Mouse (Mus musculus) heart, postnatal 10 days (tissue): ENCODE results near the gene Camta1. TPM values are rescaled to one million over a fixed set of nuclear protein-coding genes. Genes with fewer than 3 reads are reported as not detected.
"Not testable (repeated sequence)": the region's sequence is repeated elsewhere in the genome, so short reads cannot be mapped to it uniquely, and the experiment has no call there.

Experiments
- DNase-seq, 2 experiments: peaks; one replicate each; pipeline ENCODE4 v3.0.0; 2021
- intact Hi-C: fragments of 180-260 bp; cut with DNase I; formaldehyde crosslinking; loops from one replicate; pipeline ENCODE4 v1.15.1; 2025
- total RNA-seq, 2 experiments: library from RNA; stranded (reverse); gene quantifications; 2 replicates each; pipeline ENCODE4 v1.2.3; 2021

Camta1 gene
- total RNA-seq, 2 experiments from 2014 or later = 180 to 183 TPM

DNA sequence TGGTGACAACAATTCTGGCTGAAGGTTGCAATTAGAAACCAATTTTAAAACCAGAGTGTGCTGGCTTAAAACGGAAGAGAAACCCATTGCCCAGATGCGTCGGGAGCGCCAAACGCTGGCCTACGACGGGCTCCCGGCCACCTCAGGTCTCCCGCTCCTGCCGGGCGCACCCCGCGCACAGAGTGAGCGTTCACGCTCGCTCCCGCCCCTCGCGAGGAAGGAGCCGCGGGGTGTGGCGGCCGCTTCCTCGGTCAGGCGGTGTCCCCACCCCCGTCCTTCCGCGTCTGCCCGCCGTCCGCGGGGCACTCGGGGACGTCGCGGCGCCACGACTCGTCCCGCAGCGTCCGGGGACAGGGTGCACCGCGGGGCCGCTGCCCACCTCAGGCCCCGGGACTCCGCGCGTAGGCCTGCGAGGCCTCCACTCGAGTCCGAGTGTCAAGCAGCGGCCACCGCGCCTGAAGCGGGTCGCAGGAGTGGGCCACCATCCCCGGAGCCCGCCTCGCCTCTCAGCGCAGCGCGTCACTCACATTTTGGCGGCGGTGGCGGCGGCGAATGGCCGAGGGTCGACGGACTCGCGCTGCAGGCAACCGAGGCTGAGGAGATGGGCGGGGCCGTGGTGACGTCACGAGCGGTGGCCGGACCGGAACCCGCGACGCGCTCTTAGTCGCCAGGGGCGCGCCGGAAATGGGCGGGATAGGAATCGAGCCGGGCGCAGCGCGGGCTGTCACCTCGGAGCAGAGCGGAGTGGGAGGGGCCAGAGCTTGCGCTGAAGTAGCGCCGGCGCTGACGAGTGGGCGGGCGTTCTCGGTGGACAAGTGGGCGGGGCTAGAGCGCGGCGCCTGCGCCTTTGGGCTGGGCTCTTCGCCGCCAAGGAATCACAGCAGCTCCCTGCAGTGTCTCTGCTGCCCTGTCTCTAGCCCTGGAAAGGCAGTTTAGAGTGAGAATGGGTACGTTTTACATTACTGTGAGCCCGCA is 804.0 kb downstream of the Camta1 start, which contains the start of gene Vamp3:
Gene Vamp3 (minus strand): TSS at position 617 of the 975 bp plus-strand sequence.
- DNase-seq = peak; percentile 99
- intact Hi-C loops = no loop called here

DNA sequence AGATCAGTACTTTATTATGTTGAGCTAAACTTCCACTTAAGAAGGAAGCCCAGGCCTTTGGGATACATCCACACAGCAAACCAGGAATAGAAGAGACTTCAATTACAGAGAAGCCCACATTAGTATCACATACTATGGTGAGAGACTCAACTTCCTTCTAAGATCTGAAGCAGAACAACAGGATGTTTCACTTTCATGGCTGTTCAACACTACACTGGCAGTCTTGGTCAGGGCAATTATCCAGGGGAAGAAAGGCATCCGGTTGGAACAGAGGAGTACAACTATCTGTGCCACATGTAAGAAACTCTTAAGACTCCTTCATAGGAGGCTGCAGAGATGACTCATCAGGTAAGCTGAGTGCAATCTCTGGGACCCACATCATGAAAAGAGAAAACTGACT is 810.5 kb downstream of the Camta1 start:
- intact Hi-C loops = no loop called here

DNA sequence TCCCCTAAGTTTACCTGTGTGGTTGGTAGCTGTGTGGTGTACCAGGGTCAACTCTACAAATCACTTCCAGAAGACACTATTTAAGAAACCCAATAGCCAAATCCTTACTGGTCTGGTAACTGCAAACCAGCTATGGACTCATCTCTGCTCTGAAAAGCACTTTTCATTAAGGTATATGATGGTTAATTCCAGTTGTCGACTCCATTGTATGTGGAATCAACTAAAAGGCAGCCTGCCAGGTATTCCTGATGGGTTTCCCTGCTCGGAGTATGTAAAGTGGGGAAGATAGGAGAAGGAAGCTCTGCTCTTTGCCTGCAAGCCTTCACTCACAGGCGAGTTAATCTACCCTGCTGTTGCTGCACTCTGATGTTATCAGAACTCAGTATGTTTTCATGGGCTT is 815.2 kb downstream of the Camta1 start:
- DNase-seq = no peak
- intact Hi-C loops = no loop called here

More for the DNA sequence above, 810.5 kb downstream of the Camta1 start:
- no peak for DNase-seq

DNA sequence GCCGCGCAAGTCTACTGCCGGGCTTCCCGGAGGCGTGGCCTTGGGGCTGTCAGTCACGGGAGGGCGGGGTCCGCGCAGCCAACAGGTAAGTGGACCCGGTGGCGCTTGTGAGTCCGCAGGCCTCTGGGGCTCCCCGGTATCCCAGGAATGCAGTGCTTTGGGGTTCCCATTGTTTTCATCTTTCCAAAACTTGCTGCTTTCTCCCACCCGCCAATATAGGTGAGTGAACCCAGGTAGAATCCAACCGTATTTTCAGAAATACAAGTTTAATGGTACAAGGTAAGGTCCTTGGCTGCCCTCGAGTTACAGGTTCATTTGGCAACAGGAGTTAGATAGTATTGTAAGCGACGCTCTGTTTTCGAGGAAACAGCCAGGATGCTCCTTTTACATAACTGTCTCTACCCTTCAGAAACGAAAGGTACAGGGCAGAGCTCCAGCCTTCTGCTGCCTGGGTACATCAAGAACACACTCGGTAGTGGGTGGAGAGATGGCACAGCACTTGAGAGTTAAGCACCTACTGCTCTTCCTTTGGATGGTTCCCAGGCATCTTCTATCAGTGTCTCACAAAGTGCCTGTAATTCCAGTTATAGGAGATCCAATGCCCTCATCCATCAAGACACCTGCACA is 816.6 kb downstream of the Camta1 start:
- intact Hi-C loops = no loop called here

DNA sequence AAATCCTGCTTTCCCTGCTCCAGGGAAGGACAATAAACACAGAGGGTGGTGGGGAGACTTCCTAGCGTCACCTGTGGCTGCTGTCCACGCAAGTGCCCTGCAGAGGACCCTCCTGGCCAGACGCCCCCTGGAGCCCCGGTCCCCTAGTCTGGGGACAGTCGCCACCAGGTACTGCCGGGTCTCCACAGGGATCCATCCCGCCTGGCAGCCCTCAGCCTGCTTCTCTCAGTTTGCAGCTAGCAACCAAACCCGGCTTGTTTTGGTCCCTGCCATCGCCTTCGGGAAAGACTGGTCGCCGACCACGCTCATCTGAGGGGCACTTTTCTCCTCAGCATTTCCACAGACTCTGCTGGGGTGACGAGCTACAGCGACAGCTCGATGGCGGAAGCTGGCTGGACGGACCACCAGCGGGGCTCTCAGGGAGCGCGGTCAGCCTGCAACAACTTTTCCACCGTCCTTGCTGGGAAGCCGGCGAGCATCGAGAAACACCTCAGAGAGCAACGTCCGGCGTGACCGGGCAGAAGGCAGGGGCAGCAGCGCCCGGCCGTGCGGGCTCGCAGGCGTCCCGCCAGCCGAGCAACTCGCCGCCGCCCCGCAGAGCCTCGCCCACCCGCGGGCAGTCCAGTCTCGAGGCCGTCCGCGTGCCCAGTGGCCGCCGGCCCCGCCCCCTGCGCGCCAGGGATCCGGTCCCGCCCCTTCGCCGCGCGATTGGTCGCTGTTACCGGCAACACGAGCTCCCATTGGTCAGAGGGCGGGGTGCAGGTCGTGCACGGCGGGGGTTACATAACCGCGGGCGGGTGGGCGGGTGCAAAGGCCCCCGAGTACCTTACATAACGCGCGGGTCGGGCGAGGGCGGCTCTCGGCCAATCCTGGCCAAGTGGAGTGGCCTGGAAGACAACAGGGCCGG is 817.4 kb downstream of the Camta1 start, which contains the start of gene Per3:
Gene Per3 (minus strand): TSS at position 629 of the 907 bp plus-strand sequence.
- intact Hi-C loops = no loop called here
- DNase-seq = peak; percentile 98

More for the DNA sequence above, 816.6 kb downstream of the Camta1 start:
- DNase-seq = no peak

DNA sequence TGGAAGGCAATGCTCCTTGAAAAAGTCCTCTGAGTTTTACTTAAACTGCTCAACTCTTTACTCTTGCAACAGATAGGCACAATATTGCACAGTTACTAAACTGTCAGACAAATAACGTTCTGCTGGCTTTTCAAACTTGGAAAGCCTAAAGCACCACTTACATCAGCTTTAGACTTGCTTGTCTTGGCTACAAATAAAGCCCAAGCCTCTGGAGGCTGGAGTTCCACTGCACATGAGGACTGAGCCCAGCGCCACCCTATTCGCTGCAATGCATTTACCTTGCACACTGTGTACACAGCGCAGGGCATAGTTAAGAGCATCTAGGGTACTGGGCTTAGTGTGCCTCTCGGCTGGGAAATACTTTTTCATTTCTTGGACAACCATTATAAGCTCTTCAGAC is 818.4 kb downstream of the Camta1 start:
- intact Hi-C loops = no loop called here
- DNase-seq = peak; percentile 47 to 54

DNA sequence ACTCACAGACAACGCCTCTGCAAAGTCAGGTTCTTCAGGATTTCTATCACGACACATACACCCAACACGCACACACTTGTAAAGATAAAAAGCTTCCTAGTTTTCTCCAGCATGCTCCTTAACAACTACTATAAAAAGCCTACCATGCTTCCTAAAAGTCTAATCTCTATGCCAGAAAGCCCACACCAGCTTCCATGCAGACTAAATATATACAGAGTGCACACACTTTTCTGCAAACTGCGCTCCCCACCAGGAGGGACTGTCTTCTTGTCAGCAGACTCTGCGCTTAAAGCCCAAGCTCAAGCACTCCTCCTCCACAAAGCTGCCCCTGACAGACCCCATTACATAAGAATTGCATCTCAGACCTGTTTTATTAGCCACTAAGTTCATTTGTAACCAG is 820.2 kb downstream of the Camta1 start:
- intact Hi-C loops = no loop called here

DNA sequence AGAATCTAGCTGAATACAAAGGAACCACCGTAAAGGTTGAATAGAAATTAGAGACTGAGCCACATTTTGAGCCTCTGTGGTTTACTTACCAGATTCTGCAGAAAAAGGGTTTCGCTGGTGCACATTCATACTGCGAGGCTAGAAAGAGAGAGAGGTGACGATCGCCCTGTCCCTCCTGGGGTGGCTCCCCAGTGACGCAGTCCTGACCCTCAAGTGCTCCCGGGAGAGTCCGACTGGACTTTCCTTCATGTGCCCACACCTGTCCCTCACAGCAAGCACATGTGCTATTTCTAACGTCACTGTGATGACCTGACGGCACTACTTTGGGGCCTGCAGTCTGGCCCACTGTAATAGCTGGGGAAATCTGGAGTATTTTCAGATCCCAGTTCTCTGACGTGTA is 823.9 kb downstream of the Camta1 start:
- no peak for DNase-seq
- intact Hi-C loops = no loop called here

More for the DNA sequence above, 820.2 kb downstream of the Camta1 start:
- no peak for DNase-seq

DNA sequence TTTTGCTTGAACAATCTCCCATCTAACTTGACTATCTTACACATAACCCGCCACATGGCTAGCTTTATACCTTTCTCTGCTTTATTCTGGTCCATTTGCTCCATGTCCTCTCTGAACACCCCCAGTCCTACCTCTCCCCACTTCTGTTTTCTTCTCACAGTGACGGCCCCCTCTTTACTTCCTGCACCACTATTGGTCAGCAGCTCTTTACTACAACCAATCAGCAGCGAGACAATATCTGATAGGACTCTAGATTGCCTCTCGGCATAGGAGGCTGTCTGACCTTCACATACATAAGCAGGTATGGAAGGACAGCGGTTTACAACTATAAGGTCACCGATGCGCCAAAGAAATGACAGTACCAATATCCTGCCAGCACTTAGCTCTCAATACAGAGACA is 825.2 kb downstream of the Camta1 start:
- no peak for DNase-seq
- intact Hi-C loops = no loop called here

DNA sequence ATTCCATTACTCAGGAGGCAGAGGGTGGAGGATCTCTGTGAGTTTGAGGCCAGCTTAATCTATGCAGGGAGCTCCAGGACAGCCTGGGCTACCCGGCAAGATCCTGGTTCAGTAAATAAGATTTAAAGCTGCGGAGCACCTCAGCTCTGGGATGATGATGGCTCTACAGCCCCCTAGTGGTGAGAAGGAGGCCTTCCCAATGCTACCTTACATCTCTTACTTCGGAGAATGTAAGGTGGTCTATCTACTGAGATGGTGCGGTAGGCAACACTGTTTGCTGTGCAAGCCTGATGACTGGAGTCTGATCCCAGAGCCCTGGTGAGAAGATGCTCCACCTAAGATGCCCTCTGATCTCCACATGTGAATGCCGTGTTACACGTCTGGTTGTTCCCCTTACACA is 834.7 kb downstream of the Camta1 start:
- peak in 1 of 2 experiments; percentile 40 for DNase-seq
- intact Hi-C loops = loop anchor here (5.0 kb wide), 1 partner anchor 60 kb away; no protein-coding TSS in a partner anchor

DNA sequence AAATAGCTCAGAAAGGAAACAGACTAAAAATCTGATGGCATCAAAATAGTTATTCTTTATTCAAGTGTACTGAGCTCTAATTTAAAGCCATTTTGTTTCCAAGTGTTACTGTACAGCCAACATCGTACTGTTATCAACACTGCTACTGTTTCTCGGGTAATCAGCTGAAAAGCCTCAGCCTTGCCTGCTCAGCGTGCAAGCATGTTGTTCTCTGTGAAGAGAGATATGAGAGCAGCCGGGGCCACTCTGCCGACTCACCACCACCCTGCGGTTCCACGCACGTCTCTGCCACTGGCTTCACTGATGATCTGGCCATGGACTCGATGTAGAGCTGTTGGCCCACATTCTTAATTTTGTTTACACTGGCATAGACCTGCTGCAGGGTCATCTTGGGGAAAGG is 837.5 kb downstream of the Camta1 start:
- intact Hi-C loops = no loop called here
- DNase-seq = no peak

DNA sequence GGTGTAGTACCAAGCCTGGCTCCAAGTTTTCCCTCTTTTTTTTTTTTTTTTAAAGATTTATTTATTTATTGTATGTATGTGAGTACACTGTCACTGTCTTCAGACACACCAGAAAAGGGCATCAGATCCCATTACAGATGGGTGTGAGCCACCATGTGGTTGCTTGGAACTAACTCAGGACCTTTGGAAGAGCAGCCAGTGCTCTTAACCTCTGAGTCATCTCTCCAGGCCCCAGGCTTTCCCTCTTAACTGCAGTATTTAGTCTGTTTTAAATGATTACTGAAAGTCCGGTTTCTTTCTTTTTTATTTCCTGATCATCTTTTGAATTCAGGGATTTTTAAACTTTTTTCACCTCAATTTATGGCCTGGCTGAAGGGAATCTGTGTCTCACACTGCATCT is 844.3 kb downstream of the Camta1 start:
- DNase-seq, intact Hi-C loops: not testable (repeated sequence)

DNA sequence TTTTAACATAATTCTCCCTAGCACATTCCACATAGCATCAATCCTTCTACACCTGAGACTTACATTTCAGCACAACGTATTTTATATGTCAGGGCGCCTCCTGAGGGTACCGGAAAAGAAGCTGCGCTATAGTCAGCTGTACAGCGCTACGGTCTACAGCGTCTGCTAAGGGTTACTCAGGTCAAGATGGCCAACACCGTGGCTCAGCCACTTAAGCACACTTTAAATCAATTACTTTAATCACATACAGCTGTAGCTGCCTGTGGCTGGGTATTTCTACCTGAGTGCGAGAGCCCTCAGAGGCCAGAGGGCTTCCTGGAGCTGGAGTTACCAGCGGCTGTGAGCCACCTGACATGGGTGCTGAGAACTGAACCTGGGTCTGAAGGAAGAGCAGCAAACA is 845.7 kb downstream of the Camta1 start:
- intact Hi-C loops = no loop called here
- no peak for DNase-seq

DNA sequence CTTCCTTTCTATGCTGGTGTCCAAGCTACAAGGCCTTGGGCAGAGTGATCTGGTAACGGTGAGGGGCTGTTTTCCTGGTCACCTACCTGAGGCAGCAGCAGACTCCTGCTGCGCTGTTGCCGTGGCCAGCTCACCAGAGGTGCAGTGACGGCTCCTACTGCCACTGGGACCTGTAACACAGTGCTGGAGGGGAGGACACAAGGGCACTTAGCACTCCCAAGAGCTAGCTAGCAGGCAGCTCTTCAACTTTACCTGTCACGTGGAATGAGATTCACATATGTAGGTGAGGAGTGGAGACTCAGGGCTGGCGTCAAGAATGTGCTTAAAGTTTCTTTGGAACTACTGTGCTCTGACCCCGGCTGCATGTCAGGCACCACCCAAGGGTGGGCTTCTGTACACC is 851.4 kb downstream of the Camta1 start:
- intact Hi-C loops = no loop called here
- DNase-seq = no peak

DNA sequence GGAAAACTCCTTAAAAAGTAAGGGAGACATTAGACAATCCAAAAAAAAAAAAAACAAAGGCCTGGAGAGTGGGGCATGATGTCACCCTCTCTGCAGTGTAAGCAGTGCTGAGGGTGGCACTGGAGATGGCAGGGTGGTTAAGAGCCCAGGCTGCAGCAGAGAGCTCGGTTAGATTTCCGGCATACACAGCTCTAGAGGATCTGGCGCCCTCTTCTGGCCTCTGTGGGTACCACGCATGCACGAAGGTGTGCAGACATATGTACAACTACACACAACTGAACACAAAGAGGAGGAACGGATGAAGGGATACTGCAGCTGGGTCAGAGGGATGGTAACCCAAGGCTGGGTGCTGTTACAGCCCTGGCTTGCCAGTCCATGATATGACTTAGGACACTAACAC is 854.7 kb downstream of the Camta1 start:
- intact Hi-C loops = no loop called here
- peak; percentile 17 to 58 for DNase-seq

DNA sequence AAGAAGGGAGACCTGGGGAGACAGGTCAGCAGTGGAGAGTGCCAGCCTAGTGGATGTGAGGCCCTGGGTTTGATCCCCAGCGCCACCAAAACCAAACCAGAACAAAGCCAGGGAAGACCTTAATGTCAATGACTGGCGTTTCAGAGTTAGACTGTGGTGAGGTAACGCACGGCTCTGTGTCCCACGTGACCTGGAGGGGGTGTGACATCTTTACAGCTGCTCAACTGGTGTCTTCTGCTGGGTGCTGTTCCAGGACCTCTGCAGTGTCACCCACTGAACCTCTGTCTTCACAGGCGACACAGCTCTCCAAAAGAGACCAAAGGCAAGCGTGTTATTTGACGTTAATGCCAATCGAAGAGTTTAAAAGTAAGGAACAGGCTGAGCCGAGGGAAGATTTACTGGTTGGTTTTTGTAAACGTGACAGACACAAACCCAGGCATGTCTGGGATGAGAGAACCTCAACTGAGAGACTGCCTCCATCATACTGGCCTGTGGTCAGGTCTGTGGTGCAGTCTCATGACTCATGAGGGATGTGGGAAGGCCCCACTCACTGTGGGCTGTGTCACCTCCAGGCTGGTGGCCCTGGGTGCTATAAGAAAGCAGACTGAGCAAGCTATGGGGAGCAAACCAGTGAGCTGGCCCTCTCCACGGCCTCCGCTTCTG is 855.9 kb downstream of the Camta1 start:
- intact Hi-C loops = no loop called here
- DNase-seq = no peak

DNA sequence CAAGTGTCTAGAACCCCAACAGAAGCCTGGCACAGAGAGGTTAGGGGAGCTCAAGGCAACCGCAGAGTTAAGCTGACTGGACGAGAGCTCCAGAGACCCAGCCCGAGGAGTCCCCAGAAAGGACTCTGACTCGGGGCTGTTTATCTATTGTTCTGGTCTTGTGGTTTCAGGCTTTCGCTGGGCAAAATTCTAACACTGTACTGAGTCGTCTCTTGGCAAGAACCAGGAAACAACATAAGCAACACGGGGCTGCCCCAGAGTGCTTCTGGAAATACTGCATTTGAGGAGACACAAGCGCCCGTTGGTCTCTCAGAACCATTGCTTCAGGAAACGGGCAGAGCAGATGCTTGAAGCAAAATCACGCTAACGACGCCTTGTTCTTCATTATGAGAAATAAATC is 860.3 kb downstream of the Camta1 start:
- DNase-seq = no peak
- intact Hi-C loops = no loop called here

DNA sequence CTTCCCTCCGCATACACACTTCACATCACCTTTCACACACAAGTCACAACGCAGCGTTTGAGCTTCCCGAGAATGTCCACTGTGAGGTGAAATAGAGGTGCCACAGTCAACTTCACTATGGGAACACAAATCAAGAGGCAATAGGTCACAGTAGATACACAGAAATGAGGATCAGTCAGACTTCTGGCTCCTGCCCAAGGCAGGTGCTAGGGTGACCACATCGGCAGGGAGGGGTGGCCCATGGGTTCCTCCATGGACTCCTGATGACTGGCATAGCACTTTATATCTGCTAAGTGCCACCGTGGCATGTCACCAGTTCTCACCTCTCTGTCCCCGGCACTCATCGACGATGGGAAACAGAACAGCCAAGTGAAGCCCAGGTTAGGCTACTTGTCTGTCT is 863.0 kb downstream of the Camta1 start:
- intact Hi-C loops = no loop called here
- no peak for DNase-seq

DNA sequence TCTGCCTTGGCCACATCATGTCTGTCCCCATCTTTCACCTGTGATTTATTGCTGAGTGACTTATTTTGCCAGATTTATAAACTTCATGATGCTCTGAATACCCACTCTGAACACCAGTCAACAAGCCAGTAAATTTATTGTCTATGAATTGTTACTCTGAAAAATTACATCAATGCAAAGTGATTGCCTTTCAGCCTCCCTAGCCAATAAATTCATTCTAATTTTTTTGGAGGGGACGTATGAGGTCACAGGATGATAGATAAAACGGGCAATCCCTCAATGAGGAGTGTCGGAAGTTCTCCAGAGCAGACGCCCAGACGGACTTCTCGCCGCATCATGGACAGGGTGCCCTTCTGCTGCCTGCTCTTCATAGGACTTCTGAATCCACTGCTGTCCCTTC is 864.9 kb downstream of the Camta1 start, which contains the start of gene Uts2:
Gene Uts2 (plus strand): TSS at position 301 of the 400 bp plus-strand sequence.
- intact Hi-C loops = no loop called here
- no peak for DNase-seq

DNA sequence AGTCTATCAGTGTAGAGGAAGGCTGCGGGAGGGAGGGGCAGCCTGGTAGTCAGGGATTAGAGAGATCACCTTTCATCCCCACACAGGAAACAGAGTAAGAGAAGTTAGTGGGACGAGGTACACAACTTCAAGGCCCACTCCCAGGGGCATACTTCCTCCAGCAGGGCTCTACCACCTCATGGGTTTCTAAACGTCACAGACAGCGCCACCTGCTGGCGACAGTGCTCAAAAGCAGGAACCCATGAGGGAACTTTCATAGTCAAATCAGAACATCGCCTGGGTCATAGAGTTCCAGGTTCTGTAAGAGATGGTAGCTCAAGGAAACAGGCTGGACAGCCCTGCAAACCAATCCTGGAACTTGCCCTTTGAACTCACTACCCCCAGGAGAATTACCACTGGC is 871.5 kb downstream of the Camta1 start:
- peak in 1 of 2 experiments; percentile 20 for DNase-seq
- intact Hi-C loops = no loop called here
